Mouse (Mus musculus) MEL (cell line): ENCODE results near the gene Lsm12. TPM values are rescaled to one million over a fixed set of nuclear protein-coding genes. Genes with fewer than 3 reads are reported as not detected.

ENCODE experiments used
- DNase-seq: peaks from one replicate; pipeline ENCODE4 v3.0.0; 2011; ENCODE audit warnings: low read depth, low spot score
- H3K27ac ChIP-seq: 2 replicates; pipeline ENCODE4 v1.5.1; 2012; ENCODE audit warnings: low read depth, mild to moderate bottlenecking, control low read depth, low read length, moderate library complexity; ENCODE audit not compliant: control insufficient read depth
- H3K27me3 ChIP-seq, 2 experiments: fragments of 150-350 bp in 1 of 2; sonication (generic) in 1 of 2; 2 replicates each; pipeline ENCODE4 v1.6.1; 2012; ENCODE audit warnings: low read length in 2 of 2, mild to moderate bottlenecking in 2 of 2, improper control_type of control experiment in 1 of 2, moderate library complexity in 1 of 2; ENCODE audit not compliant: insufficient read depth in 2 of 2, control insufficient read depth in 1 of 2
- H3K36me3 ChIP-seq, 2 experiments: 2 replicates each; pipeline ENCODE4 v1.6.1; 2012 to 2014; ENCODE audit warnings: low read length in 2 of 2, improper control_type of control experiment in 1 of 2, inconsistent platforms in 1 of 2, mild to moderate bottlenecking in 1 of 2; ENCODE audit not compliant: insufficient read depth in 2 of 2, control insufficient read depth in 1 of 2
- H3K4me1 ChIP-seq, 2 experiments: fragments of 150-350 bp in 1 of 2; sonication (generic) in 1 of 2; 2 replicates each; pipeline ENCODE4 v1.6.1; 2012; ENCODE audit warnings: low read length in 2 of 2, improper control_type of control experiment in 1 of 2, mild to moderate bottlenecking in 1 of 2; ENCODE audit not compliant: insufficient read depth in 2 of 2, control insufficient read depth in 1 of 2
- H3K4me3 ChIP-seq, 2 experiments: fragments of 150-350 bp in 1 of 2; sonication (generic) in 1 of 2; 2 replicates each; pipeline ENCODE4 v1.5.1; 2012; ENCODE audit warnings: low read depth in 2 of 2, low read length in 2 of 2, mild to moderate bottlenecking in 2 of 2, moderate library complexity in 2 of 2, control low read depth in 1 of 2, improper control_type of control experiment in 1 of 2; ENCODE audit not compliant: control insufficient read depth in 1 of 2, insufficient read depth in 1 of 2
- H3K79me2 ChIP-seq: 2 replicates; pipeline ENCODE4 v1.6.1; 2012; ENCODE audit warnings: mild to moderate bottlenecking, low read length, moderate library complexity; ENCODE audit not compliant: control insufficient read depth, poor library complexity, insufficient read depth
- H3K9ac ChIP-seq: 2 replicates; pipeline ENCODE4 v1.6.1; 2012; ENCODE audit warnings: low read depth, mild to moderate bottlenecking, control low read depth, low read length, moderate library complexity; ENCODE audit not compliant: control insufficient read depth, poor library complexity, severe bottlenecking
- H3K9me3 ChIP-seq: fragments of 150-350 bp; sonication (generic); replicated peaks from 2 replicates; pipeline ENCODE4 v1.6.1; 2012; ENCODE audit warnings: mild to moderate bottlenecking, low read length, improper control_type of control experiment, moderate library complexity; ENCODE audit not compliant: insufficient read depth
- BHLHE40 ChIP-seq: IDR thresholded peaks from 2 replicates; pipeline ENCODE4 v1.6.1; 2012; ENCODE audit warnings: low read depth, mild to moderate bottlenecking, inconsistent platforms, low read length, improper control_type of control experiment, borderline replicate concordance
- CHD1 ChIP-seq: IDR thresholded peaks from 2 replicates; pipeline ENCODE4 v1.6.1; 2012; ENCODE audit warnings: low read depth, mild to moderate bottlenecking, inconsistent platforms, low read length, improper control_type of control experiment
- CHD2 ChIP-seq: IDR thresholded peaks from 2 replicates; pipeline ENCODE4 v1.6.1; 2011; ENCODE audit warnings: low read length, improper control_type of control experiment
- CTCF ChIP-seq, 3 experiments: IDR thresholded peaks in 2 of 3; conservative IDR thresholded peaks in 1 of 3; 2 replicates each; pipeline ENCODE4 v1.5.1; 2011 to 2012; ENCODE audit warnings: low read length in 3 of 3, low read depth in 2 of 3, mild to moderate bottlenecking in 2 of 3, improper control_type of control experiment in 1 of 3, inconsistent platforms in 1 of 3, mixed read lengths in 1 of 3, moderate library complexity in 1 of 3; ENCODE audit not compliant: control insufficient read depth in 1 of 3, insufficient read depth in 1 of 3, poor library complexity in 1 of 3, severe bottlenecking in 1 of 3
- ELF1 ChIP-seq: IDR thresholded peaks from 2 replicates; pipeline ENCODE4 v1.6.1; 2014; ENCODE audit warnings: low read depth, mild to moderate bottlenecking, inconsistent platforms, low read length, improper control_type of control experiment, moderate library complexity
- EP300 ChIP-seq, 2 experiments: IDR thresholded peaks; 2 replicates each; pipeline ENCODE4 v1.6.1; 2011; ENCODE audit warnings: improper control_type of control experiment in 2 of 2, low read length in 2 of 2, low read depth in 1 of 2, mild to moderate bottlenecking in 1 of 2
- ETS1 ChIP-seq: IDR thresholded peaks from 2 replicates; pipeline ENCODE4 v1.6.1; 2012; ENCODE audit warnings: low read depth, mild to moderate bottlenecking, inconsistent platforms, low read length, improper control_type of control experiment, moderate library complexity
- GABPA ChIP-seq: IDR thresholded peaks from 2 replicates; pipeline ENCODE4 v1.6.1; 2012; ENCODE audit warnings: low read depth, mild to moderate bottlenecking, inconsistent platforms, low read length, improper control_type of control experiment, moderate library complexity
- GATA1 ChIP-seq: IDR thresholded peaks from 2 replicates; pipeline ENCODE4 v1.6.1; 2011; ENCODE audit warnings: low read depth, low read length, improper control_type of control experiment
- HCFC1 ChIP-seq: IDR thresholded peaks from 2 replicates; pipeline ENCODE4 v1.6.1; 2012; ENCODE audit warnings: low read depth, mild to moderate bottlenecking, inconsistent platforms, low read length, improper control_type of control experiment, moderate library complexity
- JUND ChIP-seq: IDR thresholded peaks from 2 replicates; pipeline ENCODE4 v1.6.1; 2011; ENCODE audit warnings: low read depth, mild to moderate bottlenecking, improper control_type of control experiment, low read length
- KAT2A ChIP-seq: conservative IDR thresholded peaks from 2 replicates; pipeline ENCODE4 v1.6.1; 2012; ENCODE audit warnings: low read depth, low read length, improper control_type of control experiment, inconsistent platforms
- MAFK ChIP-seq: IDR thresholded peaks from 2 replicates; pipeline ENCODE4 v1.6.1; 2011; ENCODE audit warnings: low read depth, mild to moderate bottlenecking, low read length, improper control_type of control experiment, borderline replicate concordance
- MAZ ChIP-seq: IDR thresholded peaks from 2 replicates; pipeline ENCODE4 v1.6.1; 2012; ENCODE audit warnings: low read depth, mild to moderate bottlenecking, inconsistent platforms, low read length, improper control_type of control experiment
- MEF2A ChIP-seq: IDR thresholded peaks from 2 replicates; pipeline ENCODE4 v1.6.1; 2014; ENCODE audit warnings: low read depth, mild to moderate bottlenecking, inconsistent platforms, low read length, improper control_type of control experiment; ENCODE audit not compliant: poor library complexity, insufficient replicate concordance, severe bottlenecking; ENCODE audit errors: extremely low read depth
- MXI1 ChIP-seq: IDR thresholded peaks from 2 replicates; pipeline ENCODE4 v1.6.1; 2011; ENCODE audit warnings: mild to moderate bottlenecking, low read depth, low read length, improper control_type of control experiment
- MYB ChIP-seq: IDR thresholded peaks from 2 replicates; pipeline ENCODE4 v1.6.1; 2011; ENCODE audit warnings: mild to moderate bottlenecking, low read depth, low read length, improper control_type of control experiment
- MYC ChIP-seq: IDR thresholded peaks from 2 replicates; pipeline ENCODE4 v1.6.1; 2011; ENCODE audit warnings: low read depth, mild to moderate bottlenecking, low read length, improper control_type of control experiment, moderate library complexity
- NELFE ChIP-seq: IDR thresholded peaks from 2 replicates; pipeline ENCODE4 v1.6.1; 2011; ENCODE audit warnings: low read depth, low read length, improper control_type of control experiment
- POLR2A ChIP-seq, 2 experiments: IDR thresholded peaks; 2 replicates each; pipeline ENCODE4 v1.6.1; 2011 to 2012; ENCODE audit warnings: low read length in 2 of 2, mild to moderate bottlenecking in 2 of 2, control low read depth in 1 of 2, improper control_type of control experiment in 1 of 2, low read depth in 1 of 2, moderate library complexity in 1 of 2; ENCODE audit not compliant: control insufficient read depth in 1 of 2, insufficient read depth in 1 of 2, poor library complexity in 1 of 2
- POLR2AphosphoS2 ChIP-seq: IDR thresholded peaks from 2 replicates; pipeline ENCODE4 v1.6.1; 2011; ENCODE audit warnings: low read length, improper control_type of control experiment
- POLR2AphosphoS5 ChIP-seq: IDR thresholded peaks from 2 replicates; pipeline ENCODE4 v1.6.1; 2012; ENCODE audit warnings: low read depth, borderline replicate concordance, mild to moderate bottlenecking, inconsistent platforms, low read length, moderate library complexity, mixed read lengths
- RAD21 ChIP-seq: IDR thresholded peaks from 2 replicates; pipeline ENCODE4 v1.6.1; 2011; ENCODE audit warnings: mild to moderate bottlenecking, low read depth, low read length, improper control_type of control experiment
- RCOR1 ChIP-seq: IDR thresholded peaks from 2 replicates; pipeline ENCODE4 v1.6.1; 2012; ENCODE audit warnings: low read depth, mild to moderate bottlenecking, inconsistent platforms, low read length, improper control_type of control experiment
- SIN3A ChIP-seq: IDR thresholded peaks from 2 replicates; pipeline ENCODE4 v1.6.1; 2012; ENCODE audit warnings: low read length, improper control_type of control experiment, inconsistent platforms
- SMC3 ChIP-seq: IDR thresholded peaks from 2 replicates; pipeline ENCODE4 v1.6.1; 2011; ENCODE audit warnings: low read depth, low read length, improper control_type of control experiment
- TAL1 ChIP-seq: IDR thresholded peaks from 2 replicates; pipeline ENCODE4 v1.6.1; 2012; ENCODE audit warnings: mild to moderate bottlenecking, inconsistent platforms, low read length, moderate library complexity, mixed read lengths
- TCF12 ChIP-seq: IDR thresholded peaks from 2 replicates; pipeline ENCODE4 v1.6.1; 2014; ENCODE audit warnings: low read depth, mild to moderate bottlenecking, inconsistent platforms, low read length, improper control_type of control experiment, moderate library complexity
- UBTF ChIP-seq: IDR thresholded peaks from 2 replicates; pipeline ENCODE4 v1.6.1; 2012; ENCODE audit warnings: low read depth, mild to moderate bottlenecking, inconsistent platforms, low read length, improper control_type of control experiment, moderate library complexity, borderline replicate concordance; ENCODE audit not compliant: insufficient read depth
- USF1 ChIP-seq: IDR thresholded peaks from 2 replicates; pipeline ENCODE4 v1.6.1; 2014; ENCODE audit warnings: low read depth, mild to moderate bottlenecking, inconsistent platforms, low read length, improper control_type of control experiment, moderate library complexity
- USF2 ChIP-seq, 2 experiments: IDR thresholded peaks; 2 replicates each; pipeline ENCODE4 v1.6.1; 2011 to 2012; ENCODE audit warnings: improper control_type of control experiment in 2 of 2, low read length in 2 of 2, borderline replicate concordance in 1 of 2, inconsistent platforms in 1 of 2, low read depth in 1 of 2, mild to moderate bottlenecking in 1 of 2; ENCODE audit not compliant: insufficient read depth in 1 of 2
- ZC3H11A ChIP-seq: IDR thresholded peaks from 2 replicates; pipeline ENCODE4 v1.6.1; 2012; ENCODE audit warnings: low read depth, mild to moderate bottlenecking, inconsistent platforms, low read length, improper control_type of control experiment
- ZKSCAN1 ChIP-seq: IDR thresholded peaks from 2 replicates; pipeline ENCODE4 v1.6.1; 2012; ENCODE audit warnings: low read depth, mild to moderate bottlenecking, inconsistent platforms, low read length, improper control_type of control experiment, moderate library complexity
- ZMIZ1 ChIP-seq: IDR thresholded peaks from 2 replicates; pipeline ENCODE4 v1.6.1; 2012; ENCODE audit warnings: low read depth, mild to moderate bottlenecking, inconsistent platforms, low read length, improper control_type of control experiment, moderate library complexity
- polyA plus RNA-seq, 2 experiments: library from polyadenylated mRNA; stranded (reverse) in 1 of 2; unstranded in 1 of 2; fragments of >175 nt in 1 of 2; fragments of >200 nt in 1 of 2; gene quantifications; 2 replicates each; pipeline versions ENCODE4 v1.2.1 to v1.2.4; 2012; ENCODE audit warnings: low replicate concordance in 2 of 2, low read depth in 1 of 2; ENCODE audit not compliant: insufficient read length in 2 of 2, insufficient read depth in 1 of 2, missing spikeins in 1 of 2
- total RNA-seq: library from RNA; depleted of rRNA; stranded (reverse); fragments of 300-350 nt; gene quantifications from 2 replicates; pipeline ENCODE4 v1.2.3, GENCODE M21; 2012

Lsm12 gene
- total and polyA plus RNA-seq, 3 experiments: 75.0 to 150 (median 128) TPM

- peak overlapping the region in 1 of 2 experiments; percentile 68; a peak in 2 of 4 replicates for H3K4me3 ChIP-seq
- TF ChIP-seq EP300 (IDR thresholded peaks at IDR 0.05; ENCODE audit: low read depth in 1 of 2, low read length in 2 of 2) (no peak), SIN3A (0 out of 2 replicates have a peak, but pooled peaks have one; percentile 11), JUND (no peak), POLR2A (IDR thresholded peaks at IDR 0.05; ENCODE audit: control insufficient read depth in 1 of 2, insufficient read depth in 1 of 2, low read depth in 1 of 2, low read length in 2 of 2, poor library complexity in 1 of 2) (no peak), TCF12 (no peak), RAD21 (no peak), POLR2AphosphoS2 (no peak), MXI1 (no peak), KAT2A (no peak), USF2 (IDR thresholded peaks at IDR 0.05; ENCODE audit: borderline replicate concordance in 1 of 2, insufficient read depth in 1 of 2, low read depth in 1 of 2, low read length in 2 of 2) (no peak), GATA1 (peak; percentile 30; the same call in 1 of the 2 replicates), NELFE (no peak), POLR2AphosphoS5 (no peak), RCOR1 (no peak), ETS1 (peak; percentile 61; the same call in 1 of the 2 replicates), MAFK (no peak), HCFC1 (no peak), MAZ (no peak), MYB (no peak), CHD2 (no peak), SMC3 (no peak), BHLHE40 (no peak), MYC (no peak), USF1 (no peak), CHD1 (no peak), TAL1 (no peak), GABPA (no peak), ZKSCAN1 (no peak), UBTF (no peak), MEF2A (no peak), CTCF (IDR thresholded peaks at IDR 0.05 in 2 of 3, conservative IDR thresholded peaks at IDR 0.05 in 1 of 3; ENCODE audit: control insufficient read depth in 1 of 3, insufficient read depth in 1 of 3, low read depth in 2 of 3, low read length in 3 of 3, poor library complexity in 1 of 3, severe bottlenecking in 1 of 3) (no peak), ELF1 (no peak), ZC3H11A (no peak), ZMIZ1 (peak; percentile 37; the same call in 1 of the 2 replicates)
- H3K79me2 ChIP-seq: peaks cover 40% of the 10 kb centered on the region
- H3K36me3 ChIP-seq: peaks cover 15 to 41% of the 10 kb centered on the region in 2 experiments
- peak overlapping the region; percentile 95 for H3K27ac ChIP-seq
- peak; percentile 71 for DNase-seq
- peaks cover 2 to 20% of the 10 kb centered on the region in 2 experiments for H3K4me1 ChIP-seq
- peak overlapping the region; percentile 79 for H3K9ac ChIP-seq
- H3K9me3 ChIP-seq: no peaks in the 10 kb centered on the region
- no peaks in the 10 kb centered on the region for H3K27me3 ChIP-seq
Observed at GRCm38 (mm10) chr11:102185677-102186076, 581 bp upstream of the Lsm12 start.
